Mouse (Mus musculus) NIH3T3 (cell line): Measurements from ENCODE around the gene Gmnn.
A peak's percentile ranks its signal among the peaks of the same experiment; 100 is the strongest.

Source experiments
- DNase-seq: peaks from one replicate; pipeline ENCODE4 v3.0.0-alpha.2; 2012; ENCODE audit warnings: low read depth

Gene Gmnn

DNA sequence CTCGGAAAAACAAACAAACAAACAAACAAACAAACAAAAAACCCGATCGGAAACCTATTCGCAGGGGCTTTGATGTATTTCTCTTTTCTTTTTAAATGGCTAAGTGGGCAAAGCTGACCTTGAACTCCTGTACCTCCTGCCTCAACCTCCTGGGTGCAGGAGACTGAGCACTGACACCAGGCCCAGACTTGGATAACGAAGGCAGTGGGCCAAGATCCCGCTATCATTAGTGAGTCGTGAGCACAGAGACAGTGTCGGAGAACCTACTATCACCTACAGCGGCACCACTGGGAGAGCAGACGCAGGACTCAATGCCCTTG lies 680 bp downstream of the Gmnn start:
- DNase-seq = no peak

DNA sequence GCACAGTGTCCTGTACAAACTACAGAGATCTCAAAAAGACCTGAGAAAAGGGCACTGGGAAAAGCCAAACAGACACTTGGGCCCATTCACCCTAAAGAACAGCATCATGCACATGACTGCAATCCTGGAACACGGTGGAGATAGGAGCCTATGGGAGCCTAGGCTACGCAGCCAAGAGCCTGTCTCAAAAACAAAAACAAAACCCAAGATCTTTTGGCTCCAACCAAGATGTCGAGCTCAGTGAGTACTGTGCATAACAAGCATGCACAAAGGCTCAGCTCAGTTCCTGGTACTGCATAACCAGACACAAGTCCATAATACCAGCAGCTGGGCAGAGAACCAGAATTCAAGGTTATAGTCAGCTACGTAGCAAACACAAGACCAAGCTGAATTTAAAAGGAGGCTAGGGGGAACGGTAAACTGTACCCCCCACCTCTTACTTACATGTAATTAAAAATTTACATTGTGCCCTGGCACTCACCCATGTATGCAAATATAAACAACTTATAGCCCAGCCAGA lies 1.3 kb downstream of the Gmnn start:
- peak; percentile 17 for DNase-seq

DNA sequence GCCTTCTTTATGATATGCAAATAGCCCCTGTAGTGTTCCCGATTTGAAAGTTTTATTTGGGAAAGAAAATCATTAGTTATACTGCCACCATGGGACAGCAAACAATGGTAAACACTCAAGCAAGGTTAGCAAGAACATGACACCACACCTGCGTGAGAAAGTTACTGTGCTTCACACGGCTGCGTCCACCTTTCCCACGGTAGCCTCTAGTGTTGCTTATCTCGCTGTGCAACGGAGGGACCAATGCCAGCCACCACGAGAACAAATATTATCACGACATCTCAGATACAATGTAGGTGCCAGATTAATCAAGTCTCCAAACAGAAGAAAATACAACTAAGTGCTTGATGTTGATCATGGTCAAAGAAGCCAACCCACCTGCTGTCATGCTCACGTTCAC lies 2.3 kb downstream of the Gmnn start:
- DNase-seq = no peak

DNA sequence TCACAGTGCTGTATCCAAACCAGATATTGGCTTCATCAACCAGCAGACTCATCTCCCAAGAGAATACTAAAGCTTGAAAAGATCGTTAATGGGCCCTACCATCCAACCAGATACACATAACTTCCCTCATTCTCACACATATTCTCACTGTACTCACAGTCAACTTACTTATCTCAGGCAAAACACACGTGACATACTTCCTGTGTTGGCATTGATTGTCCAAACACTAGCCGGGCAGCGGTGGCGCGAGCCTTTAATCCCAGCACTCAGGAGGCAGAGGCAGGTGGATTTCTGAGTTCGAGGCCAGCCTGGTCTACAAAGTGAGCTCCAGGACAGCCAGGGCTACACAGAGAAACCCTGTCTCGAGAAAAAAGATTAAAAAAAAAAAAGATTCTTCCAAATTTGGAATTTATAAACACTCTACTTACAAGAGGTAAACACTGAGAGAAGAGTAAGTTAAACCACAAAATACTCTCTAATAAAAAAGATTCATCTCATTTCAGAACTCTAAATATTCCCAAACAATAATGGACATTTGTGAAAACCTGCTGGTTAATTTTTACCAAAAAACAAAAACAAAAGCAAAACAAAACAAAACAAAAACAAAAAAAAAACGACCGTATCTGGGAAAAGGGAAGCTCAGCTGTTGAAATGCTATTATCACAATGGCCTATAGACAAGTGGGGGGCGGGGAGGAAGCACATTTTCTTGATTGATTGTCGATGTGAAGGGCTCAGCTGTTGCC lies 3.7 kb downstream of the Gmnn start:
- DNase-seq = no peak

DNA sequence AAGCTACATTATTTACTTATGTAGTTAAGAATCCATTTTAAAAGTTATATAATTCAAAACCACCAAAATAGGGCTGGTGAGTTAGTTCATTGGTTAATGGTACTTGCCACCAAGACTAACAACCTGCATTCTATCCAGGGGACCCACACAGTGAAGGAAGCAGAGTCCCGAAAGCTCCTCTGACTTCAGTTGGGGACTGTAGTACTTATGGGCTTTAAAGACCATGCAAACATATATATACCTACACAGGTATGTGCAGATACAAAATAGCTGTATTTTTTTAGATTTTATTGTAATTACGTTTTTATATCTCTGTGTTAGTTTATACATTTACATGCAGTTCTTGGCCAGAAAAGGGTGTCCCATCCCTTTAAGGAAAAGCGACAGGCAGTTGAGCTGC lies 5.0 kb downstream of the Gmnn start:
- no peak for DNase-seq

DNA sequence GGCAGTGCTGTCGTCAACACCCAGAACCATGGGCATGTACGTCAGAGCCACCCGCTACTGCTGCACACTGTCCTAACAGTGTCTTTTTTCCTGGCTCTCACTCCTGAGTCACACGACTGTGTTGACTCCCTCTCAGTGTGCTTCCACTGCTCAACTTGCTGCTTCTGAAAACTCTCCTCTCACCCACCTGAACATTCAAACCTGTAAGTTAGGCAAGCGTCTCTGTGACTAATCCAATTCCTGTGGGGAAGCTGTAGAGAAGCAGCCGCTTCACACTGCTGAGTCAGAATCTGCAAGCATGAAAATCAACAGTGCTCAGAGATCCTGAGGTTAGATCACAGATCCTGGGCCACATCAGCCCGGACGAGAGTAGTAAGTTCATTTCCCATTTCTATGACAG lies 10.3 kb downstream of the Gmnn start:
- DNase-seq = peak; percentile 28

DNA sequence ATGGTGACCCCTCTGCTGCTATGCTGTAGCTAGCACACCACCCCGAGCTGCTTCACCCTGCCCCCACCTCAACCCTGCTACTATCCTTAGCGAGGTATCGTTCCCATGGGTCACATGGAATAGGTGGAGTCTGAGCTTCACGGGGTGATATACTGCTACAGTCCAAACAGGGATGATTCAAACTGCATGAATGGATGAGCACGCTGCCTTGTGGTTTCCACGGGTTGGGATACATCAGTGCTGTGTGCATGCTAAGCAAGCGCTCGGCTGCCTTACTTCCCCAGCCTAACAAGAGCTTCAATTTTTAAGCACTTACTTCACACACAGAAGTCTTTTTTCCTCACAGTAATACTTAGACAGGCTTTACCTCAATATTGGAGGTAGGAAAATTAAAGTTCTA lies 10.9 kb downstream of the Gmnn start:
- no peak for DNase-seq

DNA sequence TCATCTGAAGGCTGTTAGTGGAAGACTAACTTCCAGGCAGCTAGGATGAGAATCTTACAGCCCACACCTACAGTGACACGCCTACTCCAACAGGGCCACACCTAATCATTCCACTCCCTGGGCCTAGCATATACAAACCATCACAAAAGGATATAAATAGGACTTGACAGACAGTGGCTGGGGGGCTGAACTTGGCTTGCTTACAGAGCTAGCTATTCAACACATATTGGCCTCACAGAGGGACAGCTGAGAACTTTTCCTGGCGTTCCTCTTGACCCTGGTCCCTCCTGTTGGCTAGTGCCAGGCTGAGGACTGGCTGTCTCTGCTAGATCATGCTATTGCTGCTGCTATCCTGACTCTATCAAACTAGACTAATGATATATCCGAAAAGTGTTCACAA lies 13.9 kb downstream of the Gmnn start:
- DNase-seq = no peak

DNA sequence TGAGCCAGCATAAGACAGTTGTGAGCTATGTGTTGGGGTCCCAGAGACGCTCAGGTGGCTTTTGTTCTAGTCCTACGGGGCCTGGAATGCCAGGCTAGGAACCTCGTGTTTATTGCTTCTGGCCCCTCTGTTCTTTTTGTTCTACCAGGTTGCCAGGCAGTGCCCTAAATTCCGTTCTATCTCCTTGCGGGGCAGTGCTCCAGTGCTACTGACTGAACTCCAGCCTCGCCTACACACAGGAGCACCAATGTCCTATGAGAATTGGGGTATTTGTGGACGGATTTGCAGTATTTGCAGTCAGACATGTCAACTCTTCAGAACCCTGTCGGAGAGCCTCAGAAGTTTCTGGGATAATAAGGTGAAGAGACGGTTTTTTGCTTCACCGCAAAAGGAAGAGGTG lies 20.7 kb downstream of the Gmnn start, which contains the start of gene Armh2:
Gene Armh2 (plus strand): TSS at position 205 of the 400 bp plus-strand sequence.
- DNase-seq = no peak

DNA sequence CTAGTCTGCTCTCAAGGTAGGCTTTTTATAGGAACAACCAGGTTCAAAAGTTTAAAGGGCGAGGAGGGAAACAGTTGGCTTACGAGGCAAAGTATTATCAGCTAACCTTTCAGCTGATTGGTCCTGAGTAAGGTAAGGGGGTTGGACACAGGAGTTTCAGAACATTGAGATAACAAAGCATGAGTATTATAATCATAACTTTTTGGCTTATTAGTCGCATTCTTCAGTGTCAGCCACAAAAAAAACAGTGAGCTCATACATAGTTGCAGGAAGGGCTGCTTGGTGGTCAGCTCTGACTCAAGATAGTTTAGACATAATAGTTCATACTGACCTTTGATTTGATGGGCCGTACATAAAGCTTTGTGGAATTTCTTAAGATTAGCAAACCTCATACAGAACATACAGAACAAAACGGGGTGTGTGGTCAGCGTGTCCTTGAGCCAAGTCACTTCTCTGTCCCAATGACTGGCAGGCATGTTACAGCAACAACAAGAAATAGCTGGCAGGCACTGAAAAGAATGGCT lies 26.1 kb downstream of the Gmnn start:
- DNase-seq = peak; percentile 19

DNA sequence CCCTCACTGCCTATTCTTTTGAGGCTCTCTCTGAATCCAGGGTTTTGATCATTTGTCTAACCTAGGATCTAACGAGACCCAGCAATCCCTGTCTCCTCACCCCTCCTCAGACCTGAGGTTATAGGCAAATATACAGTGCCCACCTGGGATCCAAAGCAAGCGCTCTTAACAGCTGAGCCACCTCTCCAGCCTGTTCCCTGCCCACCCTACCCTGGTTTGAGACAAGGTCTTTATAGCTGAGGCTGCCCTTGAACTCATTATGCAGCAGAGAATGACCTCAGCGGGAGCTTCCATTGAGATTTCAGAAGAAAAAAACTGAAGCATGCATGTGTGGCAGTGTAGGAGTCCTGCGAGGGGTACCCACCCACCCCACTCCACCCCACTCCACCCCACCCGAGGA lies 27.2 kb downstream of the Gmnn start:
- DNase-seq = no peak

DNA sequence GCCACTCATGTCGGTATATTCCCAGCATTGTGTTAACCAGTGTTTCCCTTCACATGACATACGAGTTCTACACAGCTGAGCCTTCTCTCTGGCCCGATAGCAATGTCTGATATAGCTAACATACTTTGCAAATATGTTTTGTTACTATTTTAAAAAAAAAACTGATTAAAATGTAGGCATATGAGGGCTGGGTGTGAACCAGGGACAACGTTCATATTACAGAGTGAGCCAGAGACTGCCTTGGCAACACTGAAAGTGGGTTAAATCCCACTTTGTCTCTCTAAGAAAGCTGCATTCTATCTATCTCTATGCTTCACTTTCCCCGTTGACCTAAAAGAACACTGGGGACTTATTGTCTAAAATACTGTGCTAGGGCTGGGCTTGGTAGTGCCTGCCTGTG lies 32.6 kb downstream of the Gmnn start:
- no peak for DNase-seq

DNA sequence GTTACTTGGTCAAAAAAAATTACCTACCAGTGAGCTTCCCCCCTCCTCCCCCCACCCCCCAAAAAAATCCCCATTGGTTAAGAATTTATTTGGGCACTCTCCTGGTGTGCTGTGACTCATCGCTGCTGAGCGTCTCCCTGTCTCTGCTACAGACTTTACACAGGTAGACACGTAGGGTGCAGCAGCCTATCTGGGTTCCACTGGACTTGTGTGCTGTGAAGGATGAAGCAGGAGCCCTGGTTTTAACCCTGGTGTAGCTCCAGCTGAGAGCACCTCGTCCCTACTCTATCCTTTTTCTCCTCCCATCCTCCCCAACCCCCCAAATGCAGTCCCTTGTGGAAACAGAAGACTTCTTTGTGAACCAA lies 37.3 kb downstream of the Gmnn start:
- no peak for DNase-seq

DNA sequence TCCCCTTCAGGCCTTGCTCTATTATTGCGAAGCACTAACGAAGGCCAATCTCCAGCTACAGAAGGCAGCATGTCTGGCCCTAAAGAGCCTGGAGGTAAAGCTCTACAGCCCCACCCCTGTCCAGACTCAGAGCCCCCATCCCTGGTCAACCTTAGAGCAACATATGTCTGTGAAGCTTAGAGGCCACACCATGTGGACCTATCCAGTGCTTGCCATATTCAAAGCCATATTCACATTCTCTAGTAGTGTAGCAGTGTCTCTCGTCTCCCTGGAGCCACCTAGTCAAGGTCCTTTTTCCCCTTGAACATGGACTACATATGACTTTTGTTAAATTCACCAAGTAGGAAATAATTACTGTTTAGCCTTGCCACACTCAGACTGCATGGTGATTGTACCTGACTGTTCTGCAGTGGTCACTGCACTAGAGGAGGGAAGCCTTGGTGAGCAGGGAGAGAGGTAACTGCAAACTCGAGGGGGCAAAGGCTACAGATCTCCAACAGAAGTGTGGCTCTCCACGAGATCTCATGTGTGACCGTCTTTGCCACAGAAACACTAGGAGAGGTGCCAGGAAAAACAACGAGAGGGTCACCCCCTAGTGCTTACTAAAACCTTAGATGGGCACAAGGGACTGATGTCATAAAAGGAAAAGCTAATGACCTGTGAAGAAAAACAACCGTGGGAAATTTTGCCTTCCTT lies 37.9 kb downstream of the Gmnn start:
- no peak for DNase-seq

DNA sequence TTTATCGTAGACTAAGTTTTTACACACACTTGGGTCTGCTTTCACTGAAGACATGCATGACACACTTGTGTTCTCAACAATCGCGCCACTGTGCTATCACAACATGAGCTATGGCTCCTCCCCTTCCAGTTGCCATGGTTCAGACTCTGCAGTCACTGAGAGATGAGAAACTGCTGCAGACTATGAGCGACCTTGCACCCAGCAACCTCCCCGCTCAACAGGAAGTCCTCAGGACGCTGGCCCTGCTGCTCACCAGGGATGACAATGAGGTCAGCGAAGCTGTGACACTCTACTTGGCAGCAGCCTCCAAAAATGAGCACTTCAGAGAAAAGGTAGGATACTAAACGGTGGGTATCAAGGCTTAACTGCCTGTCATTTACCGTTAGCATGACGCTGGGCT lies 40.2 kb downstream of the Gmnn start:
- no peak for DNase-seq

DNA sequence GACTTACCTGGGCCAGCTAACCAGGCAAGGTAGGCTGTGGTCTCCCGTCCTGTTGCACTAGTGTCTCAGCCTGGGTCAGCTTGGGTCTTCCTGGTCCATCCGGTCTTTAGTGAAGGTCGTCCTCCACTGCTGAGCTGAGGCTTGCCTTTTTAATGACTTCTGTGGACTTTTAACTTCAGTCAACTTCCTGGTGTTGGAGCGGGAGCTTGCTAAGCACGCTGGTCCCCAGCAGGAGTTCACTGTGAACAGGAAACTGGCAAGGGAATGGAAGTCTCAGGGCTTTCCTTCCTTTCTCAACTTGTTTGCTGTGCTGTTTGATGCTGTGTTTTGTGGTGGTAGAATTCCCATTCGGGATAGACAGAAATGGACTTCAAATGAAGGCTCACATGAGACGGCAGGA lies 44.0 kb downstream of the Gmnn start:
- DNase-seq = no peak

DNA sequence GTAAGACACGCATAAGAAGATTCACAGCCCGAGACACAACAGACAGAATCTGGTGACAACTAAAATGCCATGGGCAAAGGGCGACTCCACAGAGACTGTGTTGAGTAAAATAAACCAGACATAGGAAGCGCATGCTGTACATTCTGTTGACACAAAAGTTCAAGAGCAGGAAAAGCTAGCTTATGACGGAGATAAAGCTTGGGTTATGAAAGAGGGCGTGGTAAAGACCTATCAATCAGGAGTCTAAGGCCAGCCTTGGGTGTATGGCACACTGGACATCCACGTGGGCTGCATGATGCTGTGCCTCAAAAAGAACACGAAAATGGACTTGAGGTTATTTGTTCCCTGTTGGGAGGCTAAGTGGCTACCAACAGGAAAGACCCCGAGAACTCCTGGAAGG lies 45.3 kb downstream of the Gmnn start:
- no peak for DNase-seq

DNA sequence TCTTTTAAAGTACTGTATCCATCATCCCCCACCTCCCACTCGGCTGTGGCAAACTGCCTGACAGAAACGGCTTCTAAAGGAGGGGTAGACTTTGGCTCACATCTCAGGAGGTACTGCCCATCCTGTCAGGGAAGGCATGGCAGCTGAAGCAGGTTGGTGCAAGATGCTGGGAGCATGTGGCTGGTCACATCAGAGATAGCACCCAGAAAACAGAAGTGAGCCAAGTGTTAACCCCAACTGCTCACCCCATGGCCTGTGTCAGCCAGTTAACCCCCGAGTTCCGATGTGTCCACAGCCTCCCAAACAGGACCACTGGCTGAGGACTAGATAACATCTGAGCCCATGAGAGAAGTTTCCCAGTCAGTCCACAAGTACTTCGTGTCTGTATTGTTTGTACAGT lies 46.1 kb downstream of the Gmnn start:
- DNase-seq = no peak

DNA sequence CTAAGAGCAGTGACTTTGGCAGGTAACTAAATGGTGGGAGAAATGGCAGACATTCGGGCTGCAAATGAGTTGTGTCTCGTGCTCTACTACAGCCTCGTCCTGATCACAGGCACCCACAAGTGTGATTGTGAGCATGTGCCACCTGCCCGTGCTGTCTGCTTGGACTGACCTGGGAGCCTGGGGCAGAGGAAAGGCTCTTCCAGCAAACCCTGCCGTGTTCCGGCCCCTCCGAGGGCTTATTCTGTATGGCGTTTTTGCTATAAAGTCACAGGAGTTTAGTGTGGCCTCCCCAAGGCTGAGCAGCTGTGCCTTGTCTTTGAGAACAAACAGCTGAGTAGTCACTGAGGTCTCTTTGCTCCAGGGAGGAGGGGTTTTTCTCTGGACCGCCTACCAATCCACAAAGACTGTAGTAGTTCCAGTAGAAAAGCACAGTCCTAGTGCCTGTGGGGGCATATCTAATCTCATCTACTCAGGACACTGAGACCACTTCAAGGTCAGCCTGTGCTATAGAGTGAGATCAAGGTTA lies 47.3 kb downstream of the Gmnn start:
- no peak for DNase-seq

DNA sequence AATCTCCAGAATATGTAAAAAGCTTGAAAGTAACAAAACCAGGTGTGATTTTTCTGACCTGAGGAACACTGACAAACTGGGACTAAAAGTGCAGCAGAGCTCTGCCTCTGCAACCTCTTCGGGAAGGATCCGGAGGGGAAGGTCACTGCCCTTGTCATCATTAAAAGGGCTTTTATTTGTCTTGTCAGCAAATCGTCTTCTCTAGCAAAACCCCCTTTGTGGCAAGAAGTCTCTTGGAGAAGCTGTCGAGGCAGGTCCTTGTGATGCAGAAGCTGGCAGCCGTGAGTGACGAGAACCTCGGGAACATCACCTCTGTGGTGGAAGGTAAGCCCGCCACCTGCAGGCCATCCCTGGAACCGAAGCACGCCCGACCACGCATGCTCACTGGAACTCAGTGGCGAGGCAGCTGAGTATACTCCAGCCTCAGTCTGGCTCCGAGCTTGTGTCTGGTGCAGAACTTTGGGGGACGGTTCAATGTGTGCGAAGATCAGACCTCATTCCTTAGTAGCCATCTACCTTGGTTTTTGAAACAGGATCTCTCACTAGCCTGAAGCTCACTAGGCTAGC lies 48.2 kb downstream of the Gmnn start:
- DNase-seq = peak; percentile 86

DNA sequence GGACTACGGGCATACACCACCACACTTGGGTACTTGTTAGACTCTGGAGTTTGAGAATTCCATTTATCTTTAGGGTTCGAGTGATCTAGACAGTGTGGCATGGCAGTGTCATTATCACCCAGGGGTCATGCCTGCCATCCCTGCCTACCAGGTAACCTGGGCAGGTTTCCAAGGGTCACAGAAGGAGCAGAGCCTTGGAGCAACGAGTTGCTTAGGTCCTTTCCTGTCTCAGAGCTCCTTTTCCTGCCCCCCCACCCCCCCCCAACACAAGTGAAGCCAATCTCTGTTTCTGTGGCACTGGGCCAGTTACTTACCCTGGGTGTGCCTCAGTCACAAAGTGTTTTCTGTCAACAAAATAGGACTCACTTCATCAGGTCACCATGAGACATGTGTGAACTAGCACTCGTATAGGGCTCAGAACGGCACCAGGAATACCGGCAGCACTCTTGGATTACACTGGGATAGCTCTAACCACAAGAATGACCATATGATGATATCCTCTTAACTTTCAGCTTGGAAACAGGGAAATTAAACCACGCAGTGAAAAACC lies 49.1 kb downstream of the Gmnn start:
- DNase-seq = no peak

DNA sequence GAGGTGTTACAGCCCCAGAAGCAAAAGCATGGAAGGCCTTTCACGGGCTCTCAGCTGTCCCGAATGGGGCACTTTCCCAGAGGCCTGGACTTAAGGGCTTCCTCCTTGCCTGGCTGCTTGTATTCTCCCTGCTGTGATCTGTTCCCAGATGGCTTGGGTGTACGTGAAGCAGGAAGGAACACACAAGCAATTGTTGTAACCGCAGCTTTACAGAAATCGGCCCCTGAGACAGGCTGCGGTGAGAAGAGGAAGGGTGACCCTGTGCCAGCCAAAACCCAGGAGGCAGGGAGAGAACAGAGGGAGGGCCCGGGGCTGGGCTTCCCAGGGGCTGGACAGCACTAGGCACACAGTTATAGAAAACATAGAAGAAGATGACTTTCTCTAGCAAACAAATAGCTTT lies 50.8 kb downstream of the Gmnn start:
- DNase-seq = no peak
